Mouse (Mus musculus) myocyte (in vitro differentiated cells): ENCODE data around the gene Ankrd6. TPM values are rescaled to one million over a fixed set of nuclear protein-coding genes. Genes with fewer than 3 reads are reported as not detected.
A peak's percentile ranks its signal among the peaks of the same experiment; 100 is the strongest.

Experiments used
- H3K27me3 ChIP-seq: one replicate; pipeline ENCODE4 v1.6.1; 2011; ENCODE audit not compliant: control insufficient read depth, insufficient read depth, insufficient read length
- H3K36me3 ChIP-seq: one replicate; pipeline ENCODE4 v1.6.1; 2011; ENCODE audit not compliant: control insufficient read depth, insufficient read depth
- H3K4me2 ChIP-seq: one replicate; pipeline ENCODE4 v1.6.1; 2011; ENCODE audit warnings: low read depth, control low read depth
- H3K4me3 ChIP-seq: one replicate; pipeline ENCODE4 v1.5.1; 2011; ENCODE audit warnings: mild to moderate bottlenecking, control low read depth, moderate library complexity
- H3K79me2 ChIP-seq: one replicate; pipeline ENCODE4 v1.6.1; 2011; ENCODE audit not compliant: control insufficient read depth, insufficient read depth
- H3ac ChIP-seq: one replicate; pipeline ENCODE4 v1.6.1; 2011; ENCODE audit not compliant: control insufficient read depth, insufficient read length
- CEBPB ChIP-seq: IDR thresholded peaks from 2 replicates; pipeline ENCODE4 v1.6.1; 2011; ENCODE audit warnings: mild to moderate bottlenecking, moderate library complexity; ENCODE audit not compliant: poor library complexity, insufficient read depth, severe bottlenecking
- E2F4 ChIP-seq: IDR thresholded peaks from one replicate; pipeline ENCODE4 v1.6.1; 2011; ENCODE audit warnings: mild to moderate bottlenecking, control low read depth, moderate library complexity; ENCODE audit not compliant: insufficient read depth
- MAX ChIP-seq: IDR thresholded peaks from one replicate; pipeline ENCODE4 v1.6.1; 2011; ENCODE audit warnings: low read depth, mild to moderate bottlenecking, control low read depth
- MYOD1 ChIP-seq, 3 experiments: IDR thresholded peaks; one replicate each; pipeline ENCODE4 v1.6.1; 2011; ENCODE audit warnings: control low read depth in 2 of 3, low read depth in 2 of 3, mild to moderate bottlenecking in 2 of 3, moderate library complexity in 1 of 3; ENCODE audit not compliant: insufficient read length in 2 of 3, control insufficient read depth in 1 of 3
- MYOG ChIP-seq, 3 experiments: IDR thresholded peaks; one replicate each; pipeline ENCODE4 v1.6.1; 2011; ENCODE audit warnings: control low read depth in 2 of 3, low read depth in 2 of 3, mild to moderate bottlenecking in 2 of 3; ENCODE audit not compliant: insufficient read length in 2 of 3, control insufficient read depth in 1 of 3, insufficient read depth in 1 of 3
- POLR2A ChIP-seq: IDR thresholded peaks from one replicate; pipeline ENCODE4 v1.6.1; 2011; ENCODE audit warnings: low read depth, mild to moderate bottlenecking, control low read depth, moderate library complexity; ENCODE audit not compliant: insufficient read length
- POLR2AphosphoS2 ChIP-seq: IDR thresholded peaks from one replicate; pipeline ENCODE4 v1.6.1; 2011; ENCODE audit warnings: low read depth, control low read depth; ENCODE audit not compliant: insufficient read length
- REST ChIP-seq: IDR thresholded peaks from one replicate; pipeline ENCODE4 v1.6.1; 2011; ENCODE audit warnings: mild to moderate bottlenecking, control low read depth, moderate library complexity; ENCODE audit not compliant: insufficient read depth, insufficient read length
- SRF ChIP-seq: IDR thresholded peaks from one replicate; pipeline ENCODE4 v1.6.1; 2011; ENCODE audit warnings: low read depth; ENCODE audit not compliant: control insufficient read depth, insufficient read length
- TCF12 ChIP-seq: IDR thresholded peaks from one replicate; pipeline ENCODE4 v1.6.1; 2011; ENCODE audit warnings: mild to moderate bottlenecking, control low read depth; ENCODE audit not compliant: poor library complexity, insufficient read depth, severe bottlenecking
- TCF3 ChIP-seq: IDR thresholded peaks from one replicate; pipeline ENCODE4 v1.6.1; 2011; ENCODE audit warnings: low read depth, control low read depth; ENCODE audit not compliant: insufficient read length
- USF1 ChIP-seq: IDR thresholded peaks from one replicate; pipeline ENCODE4 v1.6.1; 2011; ENCODE audit warnings: low read depth, mild to moderate bottlenecking, control low read depth, moderate library complexity
- polyA plus RNA-seq: library from polyadenylated mRNA; unstranded; fragments of >200 nt; fragmentation: generic; extraction: Trizol; gene quantifications from one replicate; pipeline ENCODE4 v1.2.1, GENCODE M21; 2012; ENCODE audit warnings: missing spikeins

Gene Ankrd6
- polyA plus RNA-seq, 1 experiment, result 0.31 TPM

- Histone ChIP-seq H3K36me3 (no peaks in the 10 kb centered on the region), H3ac (no peak overlapping the region), H3K79me2 (no peaks in the 10 kb centered on the region), H3K4me3 (no peak overlapping the region), H3K4me2 (no peak overlapping the region), H3K27me3 (no peaks in the 10 kb centered on the region)
- TF ChIP-seq E2F4, result no peak
- TF ChIP-seq TCF12, result no peak
- TF ChIP-seq MYOD1 (IDR thresholded peaks at IDR 0.05; ENCODE audit: control insufficient read depth in 1 of 3, insufficient read length in 2 of 3, low read depth in 2 of 3), result no peak
- TF ChIP-seq REST, result no peak
- no peak for TF ChIP-seq SRF
Measured at GRCm38 (mm10) chr4:32826925-32827324, 123.7 kb downstream of the Ankrd6 start.

GRCm38 (mm10) chr4:32824254-32824653 lies 126.4 kb downstream of the Ankrd6 start:
- Histone ChIP-seq H3K79me2 (no peaks in the 10 kb centered on the region), H3K36me3 (no peaks in the 10 kb centered on the region), H3ac (no peak overlapping the region), H3K4me2 (no peak overlapping the region), H3K4me3 (no peak overlapping the region), H3K27me3 (no peaks in the 10 kb centered on the region)
- no peak for TF ChIP-seq SRF
- TF ChIP-seq POLR2A, result no peak

- TF ChIP-seq MYOD1 (IDR thresholded peaks at IDR 0.05; ENCODE audit: control insufficient read depth in 1 of 3, insufficient read length in 2 of 3, low read depth in 2 of 3) (no peak), SRF (no peak), POLR2AphosphoS2 (no peak), CEBPB (no peak)
- no peak overlapping the region for H3ac ChIP-seq
- H3K36me3 ChIP-seq, result no peaks in the 10 kb centered on the region
- H3K27me3 ChIP-seq, result peaks cover 4% of the 10 kb centered on the region
- no peak overlapping the region for H3K4me3 ChIP-seq
- no peaks in the 10 kb centered on the region for H3K79me2 ChIP-seq
- no peak overlapping the region for H3K4me2 ChIP-seq
Measured at GRCm38 (mm10) chr4:32820676-32821075, 130.0 kb downstream of the Ankrd6 start.

GRCm38 (mm10) chr4:32817478-32817877 lies 133.2 kb downstream of the Ankrd6 start:
- Histone ChIP-seq H3K36me3 (no peaks in the 10 kb centered on the region), H3K4me3 (no peak overlapping the region), H3K4me2 (no peak overlapping the region), H3K27me3 (peaks cover 4% of the 10 kb centered on the region), H3ac (no peak overlapping the region), H3K79me2 (no peaks in the 10 kb centered on the region)
- TF ChIP-seq MYOG (IDR thresholded peaks at IDR 0.05; ENCODE audit: control insufficient read depth in 1 of 3, insufficient read depth in 1 of 3, insufficient read length in 2 of 3, low read depth in 2 of 3) (no peak), POLR2A (no peak), POLR2AphosphoS2 (no peak), MAX (no peak), TCF3 (no peak), REST (no peak), E2F4 (no peak), USF1 (no peak), SRF (no peak), CEBPB (no peak), TCF12 (no peak), MYOD1 (IDR thresholded peaks at IDR 0.05; ENCODE audit: control insufficient read depth in 1 of 3, insufficient read length in 2 of 3, low read depth in 2 of 3) (no peak)

- H3K4me2 ChIP-seq, result peak overlapping the region; percentile 90
- H3ac ChIP-seq, result peak overlapping the region; percentile 68
- no peaks in the 10 kb centered on the region for H3K36me3 ChIP-seq
- H3K27me3 ChIP-seq, result no peaks in the 10 kb centered on the region
- TF ChIP-seq POLR2AphosphoS2 (no peak), POLR2A (no peak), USF1 (no peak), MYOD1 (IDR thresholded peaks at IDR 0.05; ENCODE audit: control insufficient read depth in 1 of 3, insufficient read length in 2 of 3, low read depth in 2 of 3) (no peak), REST (no peak), TCF12 (no peak), CEBPB (no peak), MAX (no peak), E2F4 (no peak), TCF3 (no peak), MYOG (IDR thresholded peaks at IDR 0.05; ENCODE audit: control insufficient read depth in 1 of 3, insufficient read depth in 1 of 3, insufficient read length in 2 of 3, low read depth in 2 of 3) (no peak), SRF (no peak)
- peak overlapping the region; percentile 74 for H3K4me3 ChIP-seq
- H3K79me2 ChIP-seq, result no peaks in the 10 kb centered on the region
Measured at GRCm38 (mm10) chr4:32800577-32801170, 150.0 kb downstream of the Ankrd6 start.
